Mouse (Mus musculus): Measurements from ENCODE around the gene Zc3h13.

- TF ChIP-seq CTCF (conservative IDR thresholded peaks at IDR 0.05; ENCODE audit: insufficient read depth, insufficient read length, low read depth, low read length) (no peak), POLR2A (IDR thresholded peaks at IDR 0.05; ENCODE audit: low read depth, low read length) (no peak)
Observed at GRCm38 (mm10) chr14:75246024-75247000, 37.9 kb upstream of the Zc3h13 start.
